Mouse (Mus musculus) embryonic facial prominence, embryonic 13.5 days (tissue): ENCODE results near the gene Camta1. TPM values are rescaled to one million over a fixed set of nuclear protein-coding genes. Genes with fewer than 3 reads are reported as not detected.

Experiments
- ATAC-seq: fragments of 200-750 bp; cut with Nextera tagmentation; 2 replicates; pipeline ENCODE4 v1.8.0; 2017; ENCODE audit warnings: low read depth; ENCODE audit not compliant: insufficient number of reproducible peaks, insufficient read depth, low FRiP score, low TSS enrichment
- H3K27ac ChIP-seq: fragments of 300-500 bp; sonication (generic); 2 replicates; pipeline ENCODE4 v1.5.1; 2015; ENCODE audit warnings: moderate library complexity, mild to moderate bottlenecking, inconsistent platforms
- H3K27me3 ChIP-seq: fragments of 300-500 bp; sonication (generic); 2 replicates; pipeline ENCODE4 v1.6.1; 2015; ENCODE audit warnings: mild to moderate bottlenecking, inconsistent platforms
- H3K36me3 ChIP-seq: fragments of 300-500 bp; sonication (generic); 2 replicates; pipeline ENCODE4 v1.6.1; 2015; ENCODE audit warnings: mild to moderate bottlenecking, inconsistent platforms
- H3K4me1 ChIP-seq: fragments of 300-500 bp; sonication (generic); 2 replicates; pipeline ENCODE4 v1.6.1; 2015; ENCODE audit warnings: inconsistent platforms
- H3K4me2 ChIP-seq: fragments of 300-500 bp; sonication (generic); 2 replicates; pipeline ENCODE4 v1.6.1; 2015; ENCODE audit warnings: moderate library complexity, mild to moderate bottlenecking, inconsistent platforms
- H3K4me3 ChIP-seq: fragments of 300-500 bp; sonication (generic); 2 replicates; pipeline ENCODE4 v1.5.1; 2015; ENCODE audit warnings: mild to moderate bottlenecking, inconsistent platforms
- H3K9ac ChIP-seq: fragments of 300-500 bp; sonication (generic); 2 replicates; pipeline ENCODE4 v1.6.1; 2015; ENCODE audit warnings: mild to moderate bottlenecking, inconsistent platforms
- H3K9me3 ChIP-seq: fragments of 300-500 bp; sonication (generic); 2 replicates; pipeline ENCODE4 v1.6.1; 2016; ENCODE audit warnings: inconsistent platforms
- WGBS: fragments of 180-500 bp; shearing (Covaris S2); methylation state at CpG from one replicate; pipeline ENCODE4 v1.1.7; 2015; ENCODE audit warnings: mixed read lengths; 5-methylcytosine and 5-hydroxymethylcytosine counted together
- polyA plus RNA-seq: library from polyadenylated mRNA; unstranded; fragments of >200 nt; fragmentation: Nextera tagmentation; extraction: Ambion mirVana; gene quantifications from 2 replicates; pipeline ENCODE4 v1.2.1, GENCODE M21; 2015

The Camta1 gene
- polyA plus RNA-seq, 1 experiment from 2014 or later: 106 TPM

DNA sequence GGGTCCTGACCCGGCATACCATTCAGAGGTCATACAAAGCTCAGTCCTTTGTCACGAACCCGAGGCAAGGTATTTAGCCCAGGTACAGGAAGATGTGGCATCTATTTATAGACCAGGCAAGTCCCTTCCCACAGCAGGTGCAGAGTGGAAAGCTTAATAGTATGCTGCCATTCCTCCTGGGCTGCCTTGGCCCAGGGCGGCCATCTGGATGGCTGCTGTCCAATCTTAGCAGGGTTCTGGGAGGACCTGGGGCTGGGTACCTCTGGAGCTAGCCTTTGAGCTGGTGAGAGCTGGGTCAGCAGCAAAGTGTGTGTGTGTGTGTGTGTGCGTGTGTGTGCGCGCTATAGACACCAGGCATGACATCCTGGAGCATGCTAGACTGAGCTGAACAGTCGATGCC, 726.2 kb downstream of the Camta1 start:
- Histone ChIP-seq H3K9ac (no peak overlapping the region), H3K4me2 (no peak overlapping the region), H3K4me3 (no peak overlapping the region), H3K4me1 (peaks cover 39% of the 10 kb centered on the region), H3K27ac (no peak overlapping the region), H3K9me3 (no peaks in the 10 kb centered on the region), H3K27me3 (peaks cover 23% of the 10 kb centered on the region), H3K36me3 (no peaks in the 10 kb centered on the region)
- 83% methylated on average over 8 of the region's 8 CpGs for WGBS
- no peak for ATAC-seq

DNA sequence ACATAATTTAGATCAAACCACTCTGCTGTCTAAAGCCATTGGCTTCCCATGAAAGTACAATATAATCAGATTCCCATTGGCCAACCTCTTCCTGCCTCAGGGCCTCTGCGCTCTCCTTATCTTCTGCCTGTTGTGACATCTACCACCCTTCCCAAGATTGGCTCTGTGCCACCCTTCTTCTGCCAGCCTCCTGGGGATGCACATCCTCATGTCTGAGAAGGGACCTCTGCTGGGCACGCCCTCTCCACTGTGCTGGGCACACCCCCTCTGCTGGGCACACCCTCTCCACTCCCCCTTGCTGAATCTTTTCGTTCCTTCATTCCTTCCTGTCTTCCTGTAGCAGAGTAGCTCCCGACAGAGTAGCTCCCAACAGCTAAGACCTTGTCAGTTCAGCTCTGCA, 727.9 kb downstream of the Camta1 start:
- Histone ChIP-seq H3K9me3 (no peaks in the 10 kb centered on the region), H3K27me3 (peaks cover 6% of the 10 kb centered on the region), H3K4me2 (no peak overlapping the region), H3K4me1 (peaks cover 35% of the 10 kb centered on the region), H3K9ac (no peak overlapping the region), H3K4me3 (no peak overlapping the region), H3K27ac (no peak overlapping the region), H3K36me3 (no peaks in the 10 kb centered on the region)
- 52% methylated on average over 4 of the region's 4 CpGs for WGBS
- 0 out of 2 replicates have a peak, but pooled peaks have one; percentile 1 for ATAC-seq

DNA sequence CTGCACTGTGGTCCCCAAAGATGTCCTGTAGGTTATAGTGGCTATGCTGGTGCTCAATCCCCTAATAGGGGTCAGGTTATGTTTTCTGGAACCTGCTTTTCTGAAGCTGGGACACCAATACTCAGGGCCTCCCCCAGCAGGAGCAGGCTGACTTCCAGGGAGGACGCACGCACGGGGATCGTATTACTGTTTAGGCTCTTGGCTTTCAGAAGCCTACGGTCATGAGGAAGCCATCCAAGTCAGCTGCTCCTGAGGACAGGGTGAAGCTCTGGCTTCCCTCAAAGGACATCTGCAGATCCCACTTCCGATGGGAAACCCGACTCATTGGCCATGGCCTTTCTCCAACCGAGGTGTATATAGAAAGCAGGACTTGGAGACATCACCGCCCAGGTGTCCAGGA, 729.2 kb downstream of the Camta1 start:
- WGBS: 61% methylated on average over 9 of the region's 9 CpGs
- no peak overlapping the region for H3K9ac ChIP-seq

DNA sequence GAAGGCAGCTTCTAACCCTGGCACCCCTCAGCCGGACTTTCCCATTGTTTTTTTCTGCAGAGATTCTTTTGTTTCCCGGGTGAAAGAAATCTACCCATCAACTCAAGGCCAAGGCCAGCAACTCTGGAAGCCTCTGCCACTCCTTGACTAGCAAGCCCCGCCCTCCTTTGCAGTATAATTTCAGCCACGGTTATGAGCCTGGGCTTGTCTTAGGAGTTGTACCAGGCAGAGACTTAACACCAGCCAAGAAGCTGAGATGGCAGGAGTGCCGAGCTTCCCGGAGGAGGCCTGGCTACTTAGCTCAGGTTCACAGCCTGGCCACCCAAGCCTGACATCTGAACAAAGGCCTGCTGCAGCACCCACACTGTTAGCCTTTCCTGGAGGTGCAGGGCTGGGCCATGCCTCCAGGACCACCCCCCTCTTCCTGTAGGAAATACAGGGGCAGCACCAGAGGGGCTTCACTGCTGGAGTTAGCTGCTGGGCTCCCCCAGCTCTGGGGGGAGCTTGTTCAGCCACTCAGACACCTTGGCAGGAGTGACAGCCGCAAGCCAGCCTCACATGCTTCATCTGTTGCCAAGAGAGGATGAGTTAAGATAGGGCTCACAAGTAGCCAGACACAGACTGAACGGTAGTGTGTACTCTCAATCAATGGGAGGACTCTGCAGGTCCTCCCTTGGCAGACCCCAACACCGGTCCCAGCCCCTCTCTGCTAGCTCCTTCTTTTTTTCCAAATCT, 730.8 kb downstream of the Camta1 start:
- ATAC-seq: no peak
- peaks cover 44% of the 10 kb centered on the region for H3K4me1 ChIP-seq
- no peak overlapping the region for H3K9ac ChIP-seq
- H3K27ac ChIP-seq: 0 out of 2 replicates have a peak overlapping the region, but pooled peaks have one; percentile 2
- WGBS: 57% methylated on average over 9 of the region's 9 CpGs
- no peak overlapping the region for H3K4me2 ChIP-seq
- no peaks in the 10 kb centered on the region for H3K27me3 ChIP-seq
- no peaks in the 10 kb centered on the region for H3K36me3 ChIP-seq
- H3K9me3 ChIP-seq: no peaks in the 10 kb centered on the region
- no peak overlapping the region for H3K4me3 ChIP-seq

More for the DNA sequence above, 729.2 kb downstream of the Camta1 start:
- H3K27me3 ChIP-seq: no peaks in the 10 kb centered on the region
- H3K4me1 ChIP-seq: peaks cover 37% of the 10 kb centered on the region
- H3K9me3 ChIP-seq: no peaks in the 10 kb centered on the region
- no peak for ATAC-seq
- H3K4me3 ChIP-seq: no peak overlapping the region
- H3K27ac ChIP-seq: no peak overlapping the region
- H3K4me2 ChIP-seq: no peak overlapping the region
- no peaks in the 10 kb centered on the region for H3K36me3 ChIP-seq

DNA sequence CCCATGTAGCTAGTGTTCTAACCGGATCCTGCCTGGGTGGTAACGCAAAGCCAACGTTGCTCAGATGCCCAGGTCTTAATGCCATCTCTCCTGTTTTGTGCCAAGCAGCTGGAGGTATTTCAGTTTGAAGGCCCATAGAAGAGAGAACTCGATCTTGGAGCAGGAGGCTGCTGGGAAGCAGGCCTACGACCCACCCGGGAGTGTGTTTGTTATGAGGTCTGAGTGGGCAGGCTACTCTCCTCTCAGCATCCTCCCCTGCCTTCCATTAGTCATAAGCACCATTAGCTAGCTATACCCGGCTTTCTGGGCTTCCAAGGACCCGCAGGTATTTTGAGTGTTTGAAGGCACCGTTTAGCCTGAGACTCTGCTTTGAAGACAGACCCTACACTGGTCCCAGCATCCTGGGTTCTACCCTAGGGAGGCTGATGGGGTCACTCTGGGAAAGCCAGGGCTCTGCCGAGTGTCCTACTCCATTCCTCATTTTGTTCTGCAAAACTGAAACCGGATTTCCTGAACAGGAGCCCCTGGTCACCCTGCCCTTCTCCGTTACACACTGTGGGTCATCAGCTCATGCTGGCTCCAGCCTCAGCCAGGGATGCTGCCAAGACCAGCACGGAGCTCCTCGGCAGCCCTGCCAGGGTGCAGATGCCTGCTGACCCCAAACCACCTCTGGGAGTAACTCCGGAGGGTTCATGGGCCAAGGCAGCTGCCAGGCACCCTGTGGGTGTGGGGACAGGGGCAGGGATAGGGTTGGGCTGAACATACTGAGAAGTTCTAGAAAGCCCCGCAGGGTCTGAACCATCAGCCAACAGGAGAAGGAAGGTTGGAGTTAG, 731.7 kb downstream of the Camta1 start:
- WGBS: 62% methylated on average over 16 of the region's 16 CpGs
- Histone ChIP-seq H3K4me3 (peak overlapping the region; percentile 63), H3K4me1 (peaks cover 44% of the 10 kb centered on the region), H3K27ac (peak overlapping the region; percentile 97), H3K9ac (peak overlapping the region; percentile 92), H3K36me3 (peaks cover 8% of the 10 kb centered on the region), H3K4me2 (peak overlapping the region; percentile 83), H3K9me3 (no peaks in the 10 kb centered on the region), H3K27me3 (no peaks in the 10 kb centered on the region)
- ATAC-seq: no peak

DNA sequence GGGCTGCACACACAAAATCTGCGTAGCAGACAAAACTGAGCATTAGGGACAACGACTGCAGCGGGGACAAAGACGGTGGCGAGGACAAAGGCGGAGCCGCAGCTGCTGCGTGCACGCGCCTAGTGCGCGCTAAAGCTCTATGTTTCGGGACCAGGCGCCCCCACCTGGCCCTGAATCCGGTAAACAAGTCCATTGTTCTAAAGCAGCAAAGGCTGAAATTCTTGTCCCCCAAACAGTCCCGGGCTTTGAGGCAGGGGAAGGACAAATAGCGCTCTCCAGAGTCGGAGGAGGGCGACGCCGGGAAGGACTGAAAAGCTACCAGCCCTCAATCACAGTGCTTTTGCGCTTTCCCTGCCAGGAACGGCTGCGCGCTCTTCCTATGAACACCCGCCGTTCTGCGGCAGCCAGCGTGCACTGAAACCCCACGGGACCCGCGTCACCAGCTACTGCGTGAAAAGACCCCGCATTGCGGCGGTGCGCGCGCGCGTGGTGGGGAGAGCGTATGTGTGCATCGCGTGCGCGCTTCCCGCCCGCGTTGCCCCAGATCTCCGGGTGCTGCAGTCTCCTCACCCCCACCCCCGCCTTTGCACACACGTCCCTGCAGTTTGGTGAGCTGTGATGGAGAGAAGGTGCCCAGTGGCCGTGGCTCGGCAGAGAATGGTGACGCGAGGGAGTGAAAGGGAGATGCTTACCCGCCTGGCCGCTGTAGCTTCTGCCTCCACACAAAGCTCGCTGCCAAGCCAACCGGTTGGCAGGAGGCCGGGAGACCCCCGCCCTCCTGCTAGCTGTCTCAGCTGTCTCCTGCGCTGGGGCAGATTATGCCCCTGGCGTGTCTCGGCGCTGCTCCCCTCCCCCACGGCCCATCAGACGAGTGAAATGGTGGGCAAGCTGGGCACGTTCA, 732.8 kb downstream of the Camta1 start:
- Histone ChIP-seq H3K27me3 (no peaks in the 10 kb centered on the region), H3K4me1 (peaks cover 44% of the 10 kb centered on the region), H3K4me2 (peak overlapping the region; percentile 83), H3K27ac (peak overlapping the region; percentile 97), H3K4me3 (peak overlapping the region; percentile 63), H3K36me3 (peaks cover 11% of the 10 kb centered on the region), H3K9ac (peak overlapping the region; percentile 92), H3K9me3 (no peaks in the 10 kb centered on the region)
- WGBS: under 1% methylated on average over 69 of the region's 69 CpGs
- peak; percentile 41 for ATAC-seq

DNA sequence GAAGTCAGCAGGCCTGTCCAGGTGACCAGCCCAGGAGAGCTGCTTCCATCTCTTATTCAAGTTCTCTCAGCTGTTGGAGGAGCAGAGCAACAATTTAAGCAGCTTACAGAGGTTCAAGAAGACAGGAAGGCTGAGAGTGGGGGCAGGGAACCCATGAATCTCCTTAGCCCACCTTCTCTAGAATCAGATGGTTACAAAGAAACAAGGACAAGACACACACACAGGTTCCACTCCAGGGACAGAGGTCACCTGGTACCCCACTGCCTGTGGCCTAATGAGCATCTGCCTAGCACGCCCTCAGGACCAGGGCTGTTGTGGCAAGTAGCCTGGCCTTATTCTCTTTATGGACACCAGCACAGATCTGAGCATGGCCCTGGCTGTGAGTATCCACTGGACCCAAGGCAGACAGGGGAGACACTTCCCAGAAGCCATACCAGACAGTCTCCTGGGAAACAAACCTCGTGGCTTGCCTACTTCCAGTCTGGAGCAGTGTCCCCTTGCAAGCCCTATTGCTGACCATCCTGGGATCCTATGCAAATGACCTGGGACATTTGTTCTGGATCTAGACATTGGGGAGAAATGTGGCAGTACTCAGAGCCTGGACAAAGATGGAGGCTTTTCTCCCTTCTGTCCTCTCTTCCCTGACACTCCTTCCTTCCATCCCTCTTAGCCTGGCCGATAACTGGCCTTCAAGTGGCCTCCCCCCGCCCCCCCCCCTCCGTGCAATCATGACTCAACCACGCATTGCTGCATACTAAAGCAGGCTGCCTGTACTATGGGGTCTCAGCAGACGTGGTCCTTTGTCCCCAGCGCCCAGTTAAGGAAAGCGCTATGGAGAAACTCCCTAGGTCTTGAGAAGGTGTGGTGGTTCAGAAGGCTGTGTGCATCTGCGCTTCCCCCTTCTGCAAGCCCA, 733.8 kb downstream of the Camta1 start:
- H3K36me3 ChIP-seq: peaks cover 11% of the 10 kb centered on the region
- ATAC-seq: no peak
- no peaks in the 10 kb centered on the region for H3K9me3 ChIP-seq
- 10% methylated on average over 10 of the region's 10 CpGs for WGBS
- no peaks in the 10 kb centered on the region for H3K27me3 ChIP-seq
- peaks cover 40% of the 10 kb centered on the region for H3K4me1 ChIP-seq
- peak overlapping the region; percentile 83 for H3K4me2 ChIP-seq
- peak overlapping the region; percentile 97 for H3K27ac ChIP-seq
- peak overlapping the region; percentile 63 for H3K4me3 ChIP-seq
- peak overlapping the region; percentile 92 for H3K9ac ChIP-seq

DNA sequence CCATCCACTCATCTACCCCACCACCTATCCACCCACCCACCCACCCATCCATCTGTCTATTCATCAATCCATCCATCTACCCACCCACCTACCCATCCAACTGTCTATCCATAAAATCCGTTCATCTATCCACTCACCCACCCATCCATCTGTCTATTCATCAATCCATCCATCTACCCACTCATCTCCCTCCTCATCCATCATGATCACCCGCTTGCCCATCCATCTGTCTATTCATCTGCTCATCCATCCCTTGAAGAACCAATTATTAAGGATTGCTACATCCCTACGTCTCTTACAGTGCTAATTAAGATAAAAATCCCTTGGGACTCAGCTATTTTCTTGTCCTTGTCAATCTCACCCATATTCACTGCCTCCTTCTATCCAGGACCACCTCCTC, 742.8 kb downstream of the Camta1 start:
- no peak overlapping the region for H3K9ac ChIP-seq
- no peak for ATAC-seq
- 89% methylated on average over 3 of the region's 3 CpGs for WGBS
- H3K4me1 ChIP-seq: no peaks in the 10 kb centered on the region
- no peak overlapping the region for H3K4me2 ChIP-seq
- no peak overlapping the region for H3K27ac ChIP-seq
- H3K27me3 ChIP-seq: no peaks in the 10 kb centered on the region
- no peak overlapping the region for H3K4me3 ChIP-seq
- H3K36me3 ChIP-seq: peaks cover 18% of the 10 kb centered on the region
- no peaks in the 10 kb centered on the region for H3K9me3 ChIP-seq

DNA sequence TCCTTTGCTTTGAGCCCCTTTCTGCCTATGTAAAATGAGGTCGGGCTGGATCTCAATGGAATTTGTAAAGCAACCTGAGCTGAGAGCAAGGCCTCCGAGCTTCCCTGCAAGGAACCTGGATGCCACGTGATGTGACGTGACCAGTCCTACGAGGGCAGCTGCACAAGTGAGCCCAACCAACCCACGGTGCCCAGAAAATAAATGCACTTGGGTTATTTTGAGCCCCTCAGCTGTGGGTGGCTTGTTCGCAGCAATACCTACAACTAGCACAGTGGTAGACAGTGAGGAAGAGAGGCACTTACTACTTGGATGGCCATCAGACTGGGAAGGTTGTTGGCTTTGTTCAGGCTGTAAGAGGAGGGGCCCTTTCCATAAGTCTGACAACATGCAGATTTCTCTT, 747.1 kb downstream of the Camta1 start:
- no peak overlapping the region for H3K4me3 ChIP-seq
- H3K27ac ChIP-seq: no peak overlapping the region
- no peak for ATAC-seq
- peaks cover 15% of the 10 kb centered on the region for H3K27me3 ChIP-seq
- H3K4me1 ChIP-seq: no peaks in the 10 kb centered on the region
- H3K36me3 ChIP-seq: peaks cover under 1% of the 10 kb centered on the region; the same call in 1 of the 2 replicates
- 85% methylated on average over 7 of the region's 7 CpGs for WGBS
- no peak overlapping the region for H3K4me2 ChIP-seq
- H3K9ac ChIP-seq: no peak overlapping the region
- H3K9me3 ChIP-seq: no peaks in the 10 kb centered on the region

DNA sequence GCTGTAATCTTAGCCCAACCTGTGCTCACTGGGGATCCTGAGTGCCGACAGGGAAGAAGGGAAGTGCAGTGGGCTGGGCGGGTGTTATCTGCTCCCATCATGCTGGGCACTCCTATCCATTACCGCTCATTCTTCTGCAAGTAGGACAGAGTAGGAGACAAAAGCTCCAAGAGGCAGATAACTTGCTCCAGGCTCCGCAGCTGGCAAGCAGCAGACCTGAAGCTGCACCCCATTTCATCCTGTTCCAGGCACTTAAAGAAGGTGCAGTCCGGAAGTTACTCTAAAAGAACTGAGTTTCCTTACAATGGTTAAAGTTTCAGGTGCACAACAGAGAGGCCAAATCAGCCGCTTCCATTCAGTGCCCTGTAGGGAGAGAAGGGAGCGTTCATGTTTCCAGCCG, 750.5 kb downstream of the Camta1 start:
- Histone ChIP-seq H3K36me3 (no peaks in the 10 kb centered on the region), H3K9ac (no peak overlapping the region; the same call in 1 of the 2 replicates), H3K4me2 (no peak overlapping the region), H3K4me1 (peaks cover 12% of the 10 kb centered on the region), H3K9me3 (no peaks in the 10 kb centered on the region), H3K4me3 (no peak overlapping the region), H3K27me3 (peaks cover 38% of the 10 kb centered on the region), H3K27ac (no peak overlapping the region)
- ATAC-seq: no peak
- WGBS: 63% methylated on average over 8 of the region's 8 CpGs
